Mouse (Mus musculus) MEL (cell line): ENCODE results near the gene Snu13. TPM values are rescaled to one million over a fixed set of nuclear protein-coding genes. Genes with fewer than 3 reads are reported as not detected.

Experiments used
- DNase-seq: peaks from one replicate; pipeline ENCODE4 v3.0.0; 2011; ENCODE audit warnings: low read depth, low spot score
- H3K27ac ChIP-seq: 2 replicates; pipeline ENCODE4 v1.5.1; 2012; ENCODE audit warnings: low read depth, mild to moderate bottlenecking, control low read depth, low read length, moderate library complexity; ENCODE audit not compliant: control insufficient read depth
- H3K27me3 ChIP-seq, 2 experiments: fragments of 150-350 bp in 1 of 2; sonication (generic) in 1 of 2; 2 replicates each; pipeline ENCODE4 v1.6.1; 2012; ENCODE audit warnings: low read length in 2 of 2, mild to moderate bottlenecking in 2 of 2, improper control_type of control experiment in 1 of 2, moderate library complexity in 1 of 2; ENCODE audit not compliant: insufficient read depth in 2 of 2, control insufficient read depth in 1 of 2
- H3K36me3 ChIP-seq, 2 experiments: 2 replicates each; pipeline ENCODE4 v1.6.1; 2012 to 2014; ENCODE audit warnings: low read length in 2 of 2, improper control_type of control experiment in 1 of 2, inconsistent platforms in 1 of 2, mild to moderate bottlenecking in 1 of 2; ENCODE audit not compliant: insufficient read depth in 2 of 2, control insufficient read depth in 1 of 2
- H3K4me1 ChIP-seq, 2 experiments: fragments of 150-350 bp in 1 of 2; sonication (generic) in 1 of 2; 2 replicates each; pipeline ENCODE4 v1.6.1; 2012; ENCODE audit warnings: low read length in 2 of 2, improper control_type of control experiment in 1 of 2, mild to moderate bottlenecking in 1 of 2; ENCODE audit not compliant: insufficient read depth in 2 of 2, control insufficient read depth in 1 of 2
- H3K4me3 ChIP-seq, 2 experiments: fragments of 150-350 bp in 1 of 2; sonication (generic) in 1 of 2; 2 replicates each; pipeline ENCODE4 v1.5.1; 2012; ENCODE audit warnings: low read depth in 2 of 2, low read length in 2 of 2, mild to moderate bottlenecking in 2 of 2, moderate library complexity in 2 of 2, control low read depth in 1 of 2, improper control_type of control experiment in 1 of 2; ENCODE audit not compliant: control insufficient read depth in 1 of 2, insufficient read depth in 1 of 2
- H3K79me2 ChIP-seq: 2 replicates; pipeline ENCODE4 v1.6.1; 2012; ENCODE audit warnings: mild to moderate bottlenecking, low read length, moderate library complexity; ENCODE audit not compliant: control insufficient read depth, poor library complexity, insufficient read depth
- H3K9ac ChIP-seq: 2 replicates; pipeline ENCODE4 v1.6.1; 2012; ENCODE audit warnings: low read depth, mild to moderate bottlenecking, control low read depth, low read length, moderate library complexity; ENCODE audit not compliant: control insufficient read depth, poor library complexity, severe bottlenecking
- H3K9me3 ChIP-seq: fragments of 150-350 bp; sonication (generic); replicated peaks from 2 replicates; pipeline ENCODE4 v1.6.1; 2012; ENCODE audit warnings: mild to moderate bottlenecking, low read length, improper control_type of control experiment, moderate library complexity; ENCODE audit not compliant: insufficient read depth
- CHD1 ChIP-seq: IDR thresholded peaks from 2 replicates; pipeline ENCODE4 v1.6.1; 2012; ENCODE audit warnings: low read depth, mild to moderate bottlenecking, inconsistent platforms, low read length, improper control_type of control experiment
- EP300 ChIP-seq, 2 experiments: IDR thresholded peaks; 2 replicates each; pipeline ENCODE4 v1.6.1; 2011; ENCODE audit warnings: improper control_type of control experiment in 2 of 2, low read length in 2 of 2, low read depth in 1 of 2, mild to moderate bottlenecking in 1 of 2
- ETS1 ChIP-seq: IDR thresholded peaks from 2 replicates; pipeline ENCODE4 v1.6.1; 2012; ENCODE audit warnings: low read depth, mild to moderate bottlenecking, inconsistent platforms, low read length, improper control_type of control experiment, moderate library complexity
- GABPA ChIP-seq: IDR thresholded peaks from 2 replicates; pipeline ENCODE4 v1.6.1; 2012; ENCODE audit warnings: low read depth, mild to moderate bottlenecking, inconsistent platforms, low read length, improper control_type of control experiment, moderate library complexity
- HCFC1 ChIP-seq: IDR thresholded peaks from 2 replicates; pipeline ENCODE4 v1.6.1; 2012; ENCODE audit warnings: low read depth, mild to moderate bottlenecking, inconsistent platforms, low read length, improper control_type of control experiment, moderate library complexity
- JUND ChIP-seq: IDR thresholded peaks from 2 replicates; pipeline ENCODE4 v1.6.1; 2011; ENCODE audit warnings: low read depth, mild to moderate bottlenecking, improper control_type of control experiment, low read length
- KAT2A ChIP-seq: conservative IDR thresholded peaks from 2 replicates; pipeline ENCODE4 v1.6.1; 2012; ENCODE audit warnings: low read depth, low read length, improper control_type of control experiment, inconsistent platforms
- MAX ChIP-seq: IDR thresholded peaks from 2 replicates; pipeline ENCODE4 v1.6.1; 2011; ENCODE audit warnings: low read length, improper control_type of control experiment
- MEF2A ChIP-seq: IDR thresholded peaks from 2 replicates; pipeline ENCODE4 v1.6.1; 2014; ENCODE audit warnings: low read depth, mild to moderate bottlenecking, inconsistent platforms, low read length, improper control_type of control experiment; ENCODE audit not compliant: poor library complexity, insufficient replicate concordance, severe bottlenecking; ENCODE audit errors: extremely low read depth
- MYB ChIP-seq: IDR thresholded peaks from 2 replicates; pipeline ENCODE4 v1.6.1; 2011; ENCODE audit warnings: mild to moderate bottlenecking, low read depth, low read length, improper control_type of control experiment
- MYC ChIP-seq: IDR thresholded peaks from 2 replicates; pipeline ENCODE4 v1.6.1; 2011; ENCODE audit warnings: low read depth, mild to moderate bottlenecking, low read length, improper control_type of control experiment, moderate library complexity
- NELFE ChIP-seq: IDR thresholded peaks from 2 replicates; pipeline ENCODE4 v1.6.1; 2011; ENCODE audit warnings: low read depth, low read length, improper control_type of control experiment
- POLR2AphosphoS2 ChIP-seq: IDR thresholded peaks from 2 replicates; pipeline ENCODE4 v1.6.1; 2011; ENCODE audit warnings: low read length, improper control_type of control experiment
- RAD21 ChIP-seq: IDR thresholded peaks from 2 replicates; pipeline ENCODE4 v1.6.1; 2011; ENCODE audit warnings: mild to moderate bottlenecking, low read depth, low read length, improper control_type of control experiment
- RCOR1 ChIP-seq: IDR thresholded peaks from 2 replicates; pipeline ENCODE4 v1.6.1; 2012; ENCODE audit warnings: low read depth, mild to moderate bottlenecking, inconsistent platforms, low read length, improper control_type of control experiment
- SIN3A ChIP-seq: IDR thresholded peaks from 2 replicates; pipeline ENCODE4 v1.6.1; 2012; ENCODE audit warnings: low read length, improper control_type of control experiment, inconsistent platforms
- SMC3 ChIP-seq: IDR thresholded peaks from 2 replicates; pipeline ENCODE4 v1.6.1; 2011; ENCODE audit warnings: low read depth, low read length, improper control_type of control experiment
- TBP ChIP-seq: IDR thresholded peaks from 2 replicates; pipeline ENCODE4 v1.8.0; 2011; ENCODE audit warnings: low read depth, low read length, improper control_type of control experiment
- TCF12 ChIP-seq: IDR thresholded peaks from 2 replicates; pipeline ENCODE4 v1.6.1; 2014; ENCODE audit warnings: low read depth, mild to moderate bottlenecking, inconsistent platforms, low read length, improper control_type of control experiment, moderate library complexity
- ZC3H11A ChIP-seq: IDR thresholded peaks from 2 replicates; pipeline ENCODE4 v1.6.1; 2012; ENCODE audit warnings: low read depth, mild to moderate bottlenecking, inconsistent platforms, low read length, improper control_type of control experiment
- ZMIZ1 ChIP-seq: IDR thresholded peaks from 2 replicates; pipeline ENCODE4 v1.6.1; 2012; ENCODE audit warnings: low read depth, mild to moderate bottlenecking, inconsistent platforms, low read length, improper control_type of control experiment, moderate library complexity
- ZNF384 ChIP-seq: IDR thresholded peaks from 2 replicates; pipeline ENCODE4 v1.6.1; 2012; ENCODE audit warnings: low read depth, mild to moderate bottlenecking, inconsistent platforms, low read length, improper control_type of control experiment
- polyA plus RNA-seq, 2 experiments: library from polyadenylated mRNA; stranded (reverse) in 1 of 2; unstranded in 1 of 2; fragments of >175 nt in 1 of 2; fragments of >200 nt in 1 of 2; gene quantifications; 2 replicates each; pipeline versions ENCODE4 v1.2.1 to v1.2.4; 2012; ENCODE audit warnings: low replicate concordance in 2 of 2, low read depth in 1 of 2; ENCODE audit not compliant: insufficient read length in 2 of 2, insufficient read depth in 1 of 2, missing spikeins in 1 of 2
- total RNA-seq: library from RNA; depleted of rRNA; stranded (reverse); fragments of 300-350 nt; gene quantifications from 2 replicates; pipeline ENCODE4 v1.2.3, GENCODE M21; 2012

The Snu13 gene
- total and polyA plus RNA-seq, 3 experiments: 196 to 375 (median 297) TPM

- H3K36me3 ChIP-seq: no peaks in the 10 kb centered on the region
- DNase-seq: no peak
- no peaks in the 10 kb centered on the region for H3K9me3 ChIP-seq
- no peak overlapping the region for H3K27ac ChIP-seq
- TF ChIP-seq POLR2AphosphoS2 (no peak), CHD1 (no peak), TBP (no peak), ZMIZ1 (no peak), ZNF384 (no peak), SIN3A (no peak), KAT2A (no peak), EP300 (IDR thresholded peaks at IDR 0.05; ENCODE audit: low read depth in 1 of 2, low read length in 2 of 2) (no peak), GABPA (no peak), MYB (no peak), TCF12 (no peak), MYC (no peak), MEF2A (no peak), RAD21 (no peak), ZC3H11A (no peak), ETS1 (no peak), JUND (no peak)
- no peaks in the 10 kb centered on the region for H3K79me2 ChIP-seq
- no peak overlapping the region for H3K9ac ChIP-seq
- H3K27me3 ChIP-seq: peaks cover 28 to 30% of the 10 kb centered on the region in 2 experiments
- no peak overlapping the region for H3K4me3 ChIP-seq
- H3K4me1 ChIP-seq: no peaks in the 10 kb centered on the region
Observed at GRCm38 (mm10) chr15:82063909-82064308, 16.5 kb upstream of the Snu13 start.

GRCm38 (mm10) chr15:82058719-82059201, 11.4 kb upstream of the Snu13 start, which contains the start of gene 4930407I10Rik:
TSS of gene 4930407I10Rik (plus strand) at chr15:82059151.
- Histone ChIP-seq H3K4me1 (no peaks in the 10 kb centered on the region), H3K36me3 (no peaks in the 10 kb centered on the region), H3K27ac (no peak within 1 kb of the TSS), H3K9me3 (no peaks in the 10 kb centered on the region), H3K79me2 (no peaks in the 10 kb centered on the region)
- DNase-seq: no peak
- TF ChIP-seq TBP: no peak
- no peak for TF ChIP-seq MEF2A
- no peak for TF ChIP-seq SMC3
- no peak for TF ChIP-seq JUND
- no peak for TF ChIP-seq ZC3H11A
- TF ChIP-seq RCOR1: no peak
- no peak for TF ChIP-seq NELFE
- no peak for TF ChIP-seq HCFC1
- no peak for TF ChIP-seq MAX
- TF ChIP-seq, all 39 proteins: peak for 0
- H3K4me3 ChIP-seq: no peak within 1 kb of the TSS
- H3K27me3 ChIP-seq: peaks cover 31 to 34% of the 10 kb centered on the region in 2 experiments
- no peak within 1 kb of the TSS for H3K9ac ChIP-seq
